ENCODE assay signal across 8 mouse cellular contexts in the genomic region with DNA sequence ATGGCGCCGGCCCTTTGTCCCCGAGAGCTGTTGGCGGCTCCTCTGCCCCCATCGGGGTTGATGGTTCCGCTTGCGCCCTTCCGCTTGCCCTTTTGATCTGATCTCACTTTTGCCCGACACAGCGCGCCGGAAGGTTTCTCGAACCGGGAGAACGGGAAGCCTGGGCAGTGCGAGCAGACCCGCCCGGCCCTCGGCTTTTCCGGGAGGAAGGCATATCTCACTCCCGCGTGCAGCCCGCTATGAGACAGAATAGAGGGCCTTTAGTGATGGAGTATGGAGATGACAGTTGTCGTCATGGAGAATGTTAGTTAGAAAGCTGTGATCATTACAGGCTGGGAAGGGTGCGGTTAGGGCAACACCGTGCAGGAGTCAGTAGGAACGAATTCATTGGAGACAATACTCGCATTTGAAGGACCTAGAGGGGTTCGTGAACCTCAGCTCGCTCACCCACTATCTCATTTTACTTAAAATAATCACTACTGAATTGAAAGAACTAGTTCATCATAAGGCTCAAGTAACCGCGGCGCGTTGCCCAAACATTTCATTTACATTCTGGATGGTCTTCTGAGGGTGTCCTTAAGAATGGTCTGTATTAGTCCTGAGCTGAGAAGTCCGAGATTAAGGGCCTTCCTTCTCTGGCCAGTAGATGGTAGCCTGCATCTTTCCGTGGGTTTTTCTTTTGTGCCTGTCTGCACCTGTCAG.
DNase-seq lines count a peak whose midpoint lies in the region; ATAC-seq and TF ChIP-seq lines count a peak whose summit lies in the region.

No protein-coding gene starts in this region.

- H3K9ac ChIP-seq in heart, embryonic 11.5 days (ENCODE audit: low read depth, low read length), result peak overlapping the region; percentile 96
- peak overlapping the region; percentile 86 for H3K9ac ChIP-seq in forebrain, postnatal 0 days

- H3K36me3 ChIP-seq in heart, embryonic 11.5 days (ENCODE audit: control insufficient read depth, insufficient read depth, low read length), result peaks cover 2% of the 10 kb centered on the region; the same call in 1 of the 2 replicates
- H3K36me3 ChIP-seq in forebrain, postnatal 0 days (ENCODE audit: insufficient read depth), result peaks cover 8% of the 10 kb centered on the region; the same call in 1 of the 2 replicates
- H3K36me3 ChIP-seq in megakaryocyte, embryonic 14.5 days (replicated peaks; ENCODE audit: low read length), result peaks cover 27% of the 10 kb centered on the region

- H3K27me3 ChIP-seq in heart, embryonic 11.5 days (ENCODE audit: control insufficient read depth, insufficient read depth, low read length), result no peaks in the 10 kb centered on the region
- no peaks in the 10 kb centered on the region for H3K27me3 ChIP-seq in forebrain, postnatal 0 days (ENCODE audit: insufficient read depth, low read length)
- H3K27me3 ChIP-seq in megakaryocyte, embryonic 14.5 days (replicated peaks), result peaks cover 1% of the 10 kb centered on the region

- ATAC-seq in heart, embryonic 11.5 days (replicated peaks; ENCODE audit: insufficient number of reproducible peaks, low FRiP score, low TSS enrichment), result peak; percentile 68
- peak; percentile 63 for ATAC-seq in forebrain, postnatal 0 days

- peak; percentile 54 for TF ChIP-seq CTCF in forebrain, postnatal 0 days (IDR thresholded peaks at IDR 0.05; ENCODE audit: low read depth)

- peak overlapping the region; percentile 77 for H3K4me2 ChIP-seq in heart, embryonic 11.5 days
- peak overlapping the region; percentile 55 for H3K4me2 ChIP-seq in forebrain, postnatal 0 days (ENCODE audit: low read depth)

- no peak for DNase-seq in heart, adult 11 months
- DNase-seq in 3T3-L1 (ENCODE audit: low read depth, low spot score), result peak; percentile 77
- peak; percentile 50 for DNase-seq in brain, embryonic 18.5 days (ENCODE audit: low read depth, low spot score)
- DNase-seq in forebrain, postnatal 0 days, result no peak
- no peak for DNase-seq in gastrocnemius, postnatal 4 days (ENCODE audit: low spot score in 2 of 2)
- DNase-seq in testis, postnatal 14 days (ENCODE audit: low spot score), result no peak

- WGBS in heart, embryonic 11.5 days (ENCODE audit: insufficient replicate concordance), result under 1% methylated on average over 36 of the region's 36 CpGs
- WGBS in forebrain, postnatal 0 days, result under 1% methylated on average over 36 of the region's 36 CpGs

- H3K27ac ChIP-seq in heart, embryonic 11.5 days (ENCODE audit: low read depth, low read length), result peak overlapping the region; percentile 100
- H3K27ac ChIP-seq in forebrain, postnatal 0 days (ENCODE audit: low read depth, low read length), result peak overlapping the region; percentile 96

- H3K4me1 ChIP-seq in heart, embryonic 11.5 days (ENCODE audit: control insufficient read depth, insufficient read depth, low read length), result peaks cover 7% of the 10 kb centered on the region; the same call in 1 of the 2 replicates
- peaks cover 18% of the 10 kb centered on the region for H3K4me1 ChIP-seq in forebrain, postnatal 0 days (ENCODE audit: insufficient read depth)
- peaks cover 35% of the 10 kb centered on the region for H3K4me1 ChIP-seq in megakaryocyte, embryonic 14.5 days

- H3K9me3 ChIP-seq in heart, embryonic 11.5 days (replicated peaks; ENCODE audit: control insufficient read depth, low read length), result no peaks in the 10 kb centered on the region
- no peaks in the 10 kb centered on the region for H3K9me3 ChIP-seq in forebrain, postnatal 0 days (ENCODE audit: low read length)
- peaks cover 4% of the 10 kb centered on the region; the same call in 1 of the 2 replicates for H3K9me3 ChIP-seq in megakaryocyte, embryonic 14.5 days

- peak overlapping the region; percentile 85 for H3K4me3 ChIP-seq in heart, embryonic 11.5 days (ENCODE audit: low read depth, low read length)
- peak overlapping the region; percentile 79 for H3K4me3 ChIP-seq in forebrain, postnatal 0 days (ENCODE audit: low read depth, low read length)
- peak overlapping the region; percentile 100 for H3K4me3 ChIP-seq in megakaryocyte, embryonic 14.5 days (replicated peaks)

Comparison
In these comparisons a context has a peak if more than half of its experiments do, and no peak if none do; other contexts are left out.
1. DNase-seq: peak in 3T3-L1 (single experiment) and brain, embryonic 18.5 days (single experiment); none in heart, adult 11 months (single experiment), forebrain, postnatal 0 days (single experiment), gastrocnemius, postnatal 4 days (0 of 2) and testis, postnatal 14 days (single experiment).
2. Peak in every context shown above with its lines, with median percentiles within 50 percentile points of each other: H3K4me3 ChIP-seq.